Mouse (Mus musculus): ENCODE measurements around the gene Ppp1r13b.

- TF ChIP-seq EP300 (IDR thresholded peaks at IDR 0.05; ENCODE audit: low read depth in 1 of 2, low read length in 2 of 2) (no peak), TCF12 (IDR thresholded peaks at IDR 0.05; ENCODE audit: low read depth, low read length) (no peak), ETS1 (IDR thresholded peaks at IDR 0.05; ENCODE audit: low read depth, low read length) (no peak), GABPA (IDR thresholded peaks at IDR 0.05; ENCODE audit: low read depth, low read length) (no peak), GATA1 (IDR thresholded peaks at IDR 0.05; ENCODE audit: low read depth, low read length) (no peak), TAL1 (IDR thresholded peaks at IDR 0.05; ENCODE audit: low read length) (no peak), MAFK (IDR thresholded peaks at IDR 0.05; ENCODE audit: borderline replicate concordance, low read depth, low read length) (no peak), SIN3A (IDR thresholded peaks at IDR 0.05; ENCODE audit: low read length) (no peak), CTCF (IDR thresholded peaks at IDR 0.05 in 2 of 3, conservative IDR thresholded peaks at IDR 0.05 in 1 of 3; ENCODE audit: control insufficient read depth in 1 of 3, insufficient read depth in 1 of 3, low read depth in 2 of 3, low read length in 3 of 3, poor library complexity in 1 of 3, severe bottlenecking in 1 of 3) (no peak), UBTF (IDR thresholded peaks at IDR 0.05; ENCODE audit: borderline replicate concordance, insufficient read depth, low read depth, low read length) (no peak), BHLHE40 (IDR thresholded peaks at IDR 0.05; ENCODE audit: borderline replicate concordance, low read depth, low read length) (peak; percentile 35; the same call in 1 of the 2 replicates)
Measured at GRCm38 (mm10) chr12:111882852-111883251, 25.1 kb downstream of the Ppp1r13b start.

All from MEL (cell line).